Mouse (Mus musculus): Measurements from ENCODE around the gene Hagh.

DNA sequence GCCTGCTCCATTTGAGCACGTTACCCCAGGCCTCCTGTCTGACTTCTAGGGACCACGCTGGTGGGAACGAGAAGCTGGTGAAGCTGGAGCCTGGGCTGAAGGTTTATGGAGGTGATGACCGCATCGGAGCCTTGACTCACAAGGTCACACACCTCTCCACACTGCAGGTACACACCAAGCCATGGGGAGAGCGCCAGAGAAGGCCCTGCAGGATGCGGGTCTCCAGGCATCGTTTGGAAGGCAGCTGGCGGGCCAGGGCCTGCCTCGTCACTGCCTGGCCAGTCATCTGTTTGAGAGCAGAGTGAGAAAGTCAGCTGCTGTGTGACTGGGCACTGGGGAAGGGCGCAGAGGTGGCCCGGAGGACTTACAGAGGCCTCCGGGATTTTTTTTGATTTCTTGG is 16.6 kb downstream of the Hagh start:
- TF ChIP-seq CTCF (IDR thresholded peaks at IDR 0.05; ENCODE audit: low read depth, low read length) = no peak
- no peak for TF ChIP-seq POLR2A (IDR thresholded peaks at IDR 0.05; ENCODE audit: extremely low read depth, insufficient read depth, low read length)

Measured in liver, adult 2 months (tissue).